Mouse (Mus musculus) C2C12 (cell line): Measurements from ENCODE around the gene Cgnl1. TPM values are rescaled to one million over a fixed set of nuclear protein-coding genes. Genes with fewer than 3 reads are reported as not detected.

Experiments used
- H3K27me3 ChIP-seq: one replicate; pipeline ENCODE4 v1.6.1; 2011; ENCODE audit not compliant: control insufficient read depth, insufficient read depth, insufficient read length
- H3K36me3 ChIP-seq: one replicate; pipeline ENCODE4 v1.6.1; 2011; ENCODE audit not compliant: control insufficient read depth, insufficient read depth
- H3K4me3 ChIP-seq: one replicate; pipeline ENCODE4 v1.5.1; 2011; ENCODE audit warnings: mild to moderate bottlenecking, control low read depth; ENCODE audit not compliant: poor library complexity, insufficient read depth, severe bottlenecking
- H3K79me2 ChIP-seq: one replicate; pipeline ENCODE4 v1.6.1; 2011; ENCODE audit not compliant: control insufficient read depth, insufficient read depth
- H3K79me3 ChIP-seq: one replicate; pipeline ENCODE4 v1.6.1; 2011; ENCODE audit warnings: low read depth, control low read depth
- H3ac ChIP-seq: one replicate; pipeline ENCODE3; 2011; ENCODE audit warnings: low read depth; ENCODE audit not compliant: control insufficient read depth, insufficient read length
- CEBPB ChIP-seq: IDR thresholded peaks from one replicate; pipeline ENCODE4 v1.6.1; 2011; ENCODE audit warnings: low read depth, mild to moderate bottlenecking, control low read depth, moderate library complexity
- CTCF ChIP-seq: IDR thresholded peaks from one replicate; pipeline ENCODE4 v1.5.1; 2011; ENCODE audit not compliant: control insufficient read depth, insufficient read depth, insufficient read length
- FOSL1 ChIP-seq: IDR thresholded peaks from one replicate; pipeline ENCODE4 v1.8.0; 2011; ENCODE audit warnings: mild to moderate bottlenecking, low read length; ENCODE audit not compliant: poor library complexity, insufficient read depth, severe bottlenecking
- MAX ChIP-seq: IDR thresholded peaks from one replicate; pipeline ENCODE4 v1.6.1; 2011; ENCODE audit warnings: mild to moderate bottlenecking, control low read depth
- MYOD1 ChIP-seq: IDR thresholded peaks from one replicate; pipeline ENCODE4 v1.6.1; 2011; ENCODE audit warnings: low read depth; ENCODE audit not compliant: control insufficient read depth, insufficient read length
- MYOG ChIP-seq: IDR thresholded peaks from one replicate; pipeline ENCODE4 v1.6.1; 2011; ENCODE audit not compliant: control insufficient read depth, insufficient read length; ENCODE audit errors: extremely low read depth
- USF1 ChIP-seq: IDR thresholded peaks from one replicate; pipeline ENCODE4 v1.6.1; 2011; ENCODE audit warnings: low read depth, mild to moderate bottlenecking, control low read depth, moderate library complexity
- polyA plus RNA-seq: library from polyadenylated mRNA; unstranded; fragments of >200 nt; fragmentation: generic; extraction: Trizol; gene quantifications from one replicate; pipeline ENCODE4 v1.2.1, GENCODE M21; 2012; ENCODE audit warnings: missing spikeins

The Cgnl1 gene
- polyA plus RNA-seq, 1 experiment: 1.9 TPM

DNA sequence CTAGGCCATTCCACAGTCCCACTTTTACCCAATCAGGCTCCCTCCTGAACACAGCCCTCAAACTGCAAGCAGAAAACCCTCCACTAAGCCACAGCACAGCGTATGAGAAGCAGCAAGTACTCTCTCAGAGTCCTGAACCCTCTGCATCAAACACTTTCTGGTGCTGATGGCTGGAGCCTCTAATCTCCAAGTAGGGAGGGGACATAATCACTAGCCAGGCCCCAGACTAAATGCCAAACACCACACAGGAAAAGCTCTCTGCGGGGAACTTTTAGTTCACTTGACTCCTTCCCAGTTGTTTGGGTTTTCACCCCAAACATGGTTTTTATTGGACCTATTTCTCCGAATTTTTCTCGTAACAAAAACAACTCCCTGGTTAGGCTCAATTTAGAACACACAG, 25.0 kb downstream of the Cgnl1 start:
- TF ChIP-seq CTCF (no peak), MAX (no peak), MYOG (no peak), USF1 (no peak), FOSL1 (no peak), MYOD1 (no peak), CEBPB (no peak)
- Histone ChIP-seq H3K79me3 (no peaks in the 10 kb centered on the region), H3ac (no peak overlapping the region), H3K27me3 (no peaks in the 10 kb centered on the region), H3K79me2 (no peaks in the 10 kb centered on the region), H3K4me3 (no peak overlapping the region), H3K36me3 (no peaks in the 10 kb centered on the region)

- H3ac ChIP-seq: no peak overlapping the region
- no peaks in the 10 kb centered on the region for H3K79me2 ChIP-seq
- no peak overlapping the region for H3K4me3 ChIP-seq
- H3K79me3 ChIP-seq: no peaks in the 10 kb centered on the region
- H3K27me3 ChIP-seq: no peaks in the 10 kb centered on the region
- no peaks in the 10 kb centered on the region for H3K36me3 ChIP-seq
- no peak for TF ChIP-seq USF1
- no peak for TF ChIP-seq MYOD1
- TF ChIP-seq CTCF: no peak
- no peak for TF ChIP-seq CEBPB
- TF ChIP-seq MAX: no peak
- TF ChIP-seq FOSL1: no peak
- TF ChIP-seq MYOG: no peak
These were observed 33.1 kb downstream of the Cgnl1 start for GRCm38 (mm10) chr9:71738081-71738930.

DNA sequence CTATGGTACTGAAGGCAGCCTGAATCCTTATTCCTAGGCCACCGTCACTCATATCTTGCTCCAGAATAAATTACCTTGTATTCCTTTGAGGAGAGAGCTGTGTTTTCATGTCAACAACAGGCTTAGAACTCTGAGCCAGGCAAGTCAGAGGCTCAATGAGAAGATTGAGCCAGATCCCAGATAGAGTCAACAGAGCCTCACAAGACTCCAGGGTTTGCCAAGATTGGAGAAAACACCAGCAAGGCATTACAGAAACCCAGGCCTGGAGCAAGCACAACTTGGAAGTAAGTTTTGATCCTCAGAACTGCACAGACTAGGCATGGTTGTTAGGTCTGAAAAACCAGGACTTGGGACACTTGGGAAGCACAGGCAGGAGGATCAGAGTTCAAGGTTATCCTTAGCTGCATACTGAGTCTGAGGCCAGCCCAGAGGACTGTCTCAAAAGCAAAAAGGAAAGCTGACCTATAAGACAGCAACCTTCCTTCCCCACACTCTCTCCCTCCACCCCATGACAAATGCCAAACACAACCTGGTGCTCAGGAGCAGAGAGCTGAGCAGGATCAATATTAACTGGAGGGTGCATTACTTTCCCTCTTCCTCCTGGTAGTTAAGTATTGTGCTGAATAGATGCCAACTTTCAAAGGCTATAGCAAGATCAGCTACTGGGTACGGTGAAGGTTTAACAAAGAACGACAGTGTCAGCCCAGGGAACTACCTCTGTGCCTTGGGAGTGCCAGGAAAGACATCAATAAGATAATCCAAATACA, 34.0 kb downstream of the Cgnl1 start:
- Histone ChIP-seq H3K79me3 (no peaks in the 10 kb centered on the region), H3K36me3 (no peaks in the 10 kb centered on the region), H3K27me3 (no peaks in the 10 kb centered on the region), H3K4me3 (no peak overlapping the region), H3ac (no peak overlapping the region), H3K79me2 (no peaks in the 10 kb centered on the region)
- TF ChIP-seq USF1: no peak
- TF ChIP-seq MYOD1: no peak
- TF ChIP-seq FOSL1: no peak

DNA sequence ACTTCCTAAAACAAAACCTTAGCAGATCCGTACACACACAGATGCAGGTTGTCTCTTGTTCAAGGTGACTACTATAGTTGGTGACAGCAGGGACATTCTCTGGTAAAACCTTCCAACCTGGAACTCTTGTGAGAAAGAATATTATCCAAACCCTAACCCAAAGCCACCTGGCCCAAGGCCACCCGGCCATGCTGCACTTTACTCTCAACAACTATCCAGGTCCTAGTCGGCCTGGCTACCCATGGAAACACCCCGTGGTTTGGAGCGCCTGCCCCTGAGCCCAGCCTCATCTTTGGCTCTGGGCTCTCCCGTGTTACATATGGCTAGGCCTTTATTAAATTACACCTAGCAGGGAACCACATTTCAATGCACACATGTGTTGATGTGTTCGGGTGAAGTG, 35.5 kb downstream of the Cgnl1 start:
- Histone ChIP-seq H3K4me3 (no peak overlapping the region), H3ac (no peak overlapping the region), H3K36me3 (no peaks in the 10 kb centered on the region), H3K79me3 (no peaks in the 10 kb centered on the region), H3K27me3 (no peaks in the 10 kb centered on the region), H3K79me2 (no peaks in the 10 kb centered on the region)
- TF ChIP-seq FOSL1: no peak
- no peak for TF ChIP-seq CTCF
- TF ChIP-seq MAX: no peak
- no peak for TF ChIP-seq USF1
- no peak for TF ChIP-seq MYOD1
- TF ChIP-seq MYOG: no peak
- no peak for TF ChIP-seq CEBPB

DNA sequence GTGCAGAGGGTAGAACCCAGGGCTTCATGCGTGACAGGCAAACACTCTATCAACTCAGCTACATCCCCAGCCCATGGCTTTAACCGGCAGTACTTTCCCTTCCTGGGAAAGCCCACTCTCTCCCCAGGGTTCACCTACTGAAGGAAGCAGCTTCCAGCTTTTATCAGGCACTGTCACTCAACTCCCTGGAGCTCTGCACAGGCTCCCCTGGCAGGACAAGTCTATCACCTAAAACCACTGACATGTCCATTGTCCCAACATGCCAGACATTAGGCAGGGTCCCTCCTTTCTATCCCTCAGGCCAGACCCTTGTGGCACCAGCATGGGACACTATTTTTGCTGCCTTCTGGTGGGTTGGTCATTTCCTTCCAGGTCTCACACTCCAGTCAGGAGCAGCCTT, 37.8 kb downstream of the Cgnl1 start:
- no peak overlapping the region for H3K4me3 ChIP-seq
- H3K79me3 ChIP-seq: no peaks in the 10 kb centered on the region
- no peaks in the 10 kb centered on the region for H3K79me2 ChIP-seq
- no peak overlapping the region for H3ac ChIP-seq
- H3K27me3 ChIP-seq: no peaks in the 10 kb centered on the region
- no peaks in the 10 kb centered on the region for H3K36me3 ChIP-seq
- no peak for TF ChIP-seq MYOD1
- no peak for TF ChIP-seq MAX
- no peak for TF ChIP-seq FOSL1
- TF ChIP-seq CEBPB: no peak
- TF ChIP-seq CTCF: no peak
- TF ChIP-seq USF1: no peak
- no peak for TF ChIP-seq MYOG

DNA sequence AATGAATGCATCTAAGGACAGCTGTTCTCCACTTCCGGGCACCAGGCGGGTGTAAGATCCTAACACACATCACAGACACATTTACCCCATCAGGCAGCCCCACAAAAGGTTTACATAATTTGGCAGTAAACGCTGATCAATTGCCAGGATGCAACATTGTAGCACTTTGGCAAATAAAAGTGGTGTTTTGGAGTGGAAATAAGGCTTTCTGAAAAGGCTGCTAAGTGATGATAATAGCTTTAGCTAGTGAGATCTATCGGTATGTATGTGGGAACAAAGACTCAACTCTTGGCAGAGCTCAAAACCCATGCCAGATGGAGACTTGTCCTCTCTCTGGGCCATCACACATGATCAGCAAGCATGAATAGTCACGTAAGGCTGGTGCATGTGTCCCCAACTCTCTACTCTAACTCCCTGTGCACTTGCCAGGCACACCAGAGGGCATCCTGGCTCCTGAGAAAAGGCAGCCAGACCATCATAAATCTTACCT, 42.5 kb downstream of the Cgnl1 start:
- H3K79me2 ChIP-seq: no peaks in the 10 kb centered on the region
- H3K79me3 ChIP-seq: no peaks in the 10 kb centered on the region
- no peak for TF ChIP-seq FOSL1
- no peak for TF ChIP-seq CTCF
- no peak for TF ChIP-seq MAX
- TF ChIP-seq USF1: no peak
- no peaks in the 10 kb centered on the region for H3K27me3 ChIP-seq
- no peak overlapping the region for H3K4me3 ChIP-seq
- H3K36me3 ChIP-seq: no peaks in the 10 kb centered on the region
- H3ac ChIP-seq: no peak overlapping the region
